Mouse (Mus musculus): Measurements from ENCODE around the gene Trdmt1. TPM values are rescaled to one million over a fixed set of nuclear protein-coding genes. Genes with fewer than 3 reads are reported as not detected.

Trdmt1 gene
- total RNA-seq (2023): 1 to 10 TPM; 6.0 to 6.1 TPM

DNA sequence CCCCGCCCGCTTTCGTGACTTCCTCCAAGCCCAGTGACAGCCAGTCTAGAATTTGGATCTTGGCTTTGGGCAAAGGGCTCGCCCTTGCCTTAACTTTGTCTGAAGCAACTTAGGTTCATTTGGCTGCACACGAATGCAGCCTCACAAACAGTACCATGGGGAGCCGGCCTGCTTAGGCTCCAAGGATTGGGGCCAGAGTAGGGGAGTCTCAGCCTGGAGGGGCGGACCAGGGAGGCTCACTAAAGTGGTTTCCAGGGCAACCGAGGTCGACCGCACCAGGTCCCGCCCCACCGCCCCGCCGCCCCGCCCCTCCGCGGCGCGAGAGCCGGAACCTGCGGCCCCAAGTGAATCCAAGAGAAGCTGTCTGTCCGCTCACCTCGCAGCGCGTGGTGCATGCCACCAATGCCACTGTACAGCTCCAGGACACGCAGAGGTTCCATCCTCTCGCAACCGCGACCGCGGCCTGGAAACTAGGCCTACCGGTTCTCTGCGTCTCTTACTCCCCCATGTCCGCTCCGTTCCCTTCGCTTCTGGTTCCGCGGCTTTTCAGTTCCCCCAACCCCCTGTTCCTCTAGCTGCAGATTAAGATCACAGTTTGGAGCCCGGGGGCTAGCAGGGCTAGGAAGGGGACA lies at the start of gene Trdmt1:
Trdmt1 (minus strand) TSS at position 476 of the 632 bp plus-strand sequence.

GRCm38 (mm10) chr2:13573408-13574065 lies 29.1 kb upstream of the Trdmt1 start, which contains the start of gene Vim:
TSS of gene Vim (plus strand) at chr2:13573927.

DNA sequence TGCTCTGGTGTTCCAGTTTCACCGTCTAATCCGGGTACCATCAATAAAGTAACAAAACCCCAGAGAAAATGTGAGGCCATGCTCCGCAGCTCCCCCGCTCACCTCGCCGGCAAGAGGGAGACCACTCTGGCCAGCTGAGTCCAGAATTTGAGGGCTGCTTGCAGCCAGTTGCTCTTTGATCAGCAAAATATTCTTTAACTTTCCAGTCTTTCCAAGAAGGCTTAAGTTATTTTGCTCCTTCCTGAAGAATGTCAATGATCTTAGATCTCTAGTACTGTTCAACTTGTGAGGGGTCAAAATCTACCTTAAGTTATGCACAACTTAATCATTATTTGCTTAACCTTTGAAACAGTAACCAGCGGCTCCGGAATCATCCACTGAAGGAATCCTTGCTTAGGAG lies 52.7 kb downstream of the Trdmt1 start, which contains the start of gene Cubn:
Cubn (minus strand) TSS at position 80 of the 400 bp plus-strand sequence.

Other genes with a start within 250 kb of the Trdmt1 start
- under 1 TPM in 1 of 2 experiments, not detected in 1; 0.09 TPM for gene Cubn, start 52.9 kb downstream of the Trdmt1 start, total RNA-seq (2023)
- gene Vim, start 29.3 kb upstream of the Trdmt1 start, total RNA-seq (2023): 100 to 1,000 TPM; 251 to 275 TPM
- gene St8sia6, start 249.4 kb upstream of the Trdmt1 start, total RNA-seq (2023): 10 to 100 TPM; 39.2 to 40.1 TPM